Mouse (Mus musculus) lung, postnatal 0 days (tissue): ENCODE results near the gene Usp6nl. TPM values are rescaled to one million over a fixed set of nuclear protein-coding genes. Genes with fewer than 3 reads are reported as not detected.

Experiments used
- ATAC-seq: fragments of 200-750 bp; cut with Nextera tagmentation; 2 replicates; pipeline ENCODE4 v1.8.0; 2017; ENCODE audit warnings: moderate library complexity
- DNase-seq: peaks from one replicate; pipeline ENCODE4 v3.0.0-alpha.2; 2016; ENCODE audit warnings: low spot score
- H3K27ac ChIP-seq: fragments of 300-500 bp; sonication (generic); 2 replicates; pipeline ENCODE4 v1.5.1; 2014; ENCODE audit warnings: antibody characterized with exemption, mild to moderate bottlenecking, low read length, mixed read lengths
- H3K27me3 ChIP-seq: fragments of 300-500 bp; sonication (generic); replicated peaks from 2 replicates; pipeline ENCODE4 v1.6.1; 2014; ENCODE audit warnings: low read length, mixed read lengths; ENCODE audit not compliant: insufficient read depth
- H3K36me3 ChIP-seq: fragments of 300-500 bp; sonication (generic); 2 replicates; pipeline ENCODE4 v1.6.1; 2014; ENCODE audit warnings: low read length, mixed read lengths; ENCODE audit not compliant: insufficient read depth
- H3K4me1 ChIP-seq: fragments of 300-500 bp; sonication (generic); 2 replicates; pipeline ENCODE4 v1.6.1; 2014; ENCODE audit warnings: antibody characterized with exemption, low read depth, low read length, mixed read lengths; ENCODE audit not compliant: insufficient read depth
- H3K4me2 ChIP-seq: fragments of 300-500 bp; sonication (generic); replicated peaks from 2 replicates; pipeline ENCODE4 v1.6.1; 2014; ENCODE audit warnings: low read depth, mild to moderate bottlenecking, low read length, moderate library complexity, mixed read lengths
- H3K4me3 ChIP-seq: fragments of 300-500 bp; sonication (generic); 2 replicates; pipeline ENCODE4 v1.5.1; 2014; ENCODE audit warnings: low read depth, low read length
- H3K9ac ChIP-seq: fragments of 300-500 bp; sonication (generic); replicated peaks from 2 replicates; pipeline ENCODE4 v1.6.1; 2014; ENCODE audit warnings: low read depth, mild to moderate bottlenecking
- H3K9me3 ChIP-seq: fragments of 300-500 bp; sonication (generic); 2 replicates; pipeline ENCODE4 v1.6.1; 2016; ENCODE audit warnings: low read length, mixed read lengths
- CTCF ChIP-seq: IDR thresholded peaks from 2 replicates; pipeline ENCODE4 v1.5.1; 2016; ENCODE audit warnings: antibody characterized with exemption, mild to moderate bottlenecking
- EP300 ChIP-seq: IDR thresholded peaks from 2 replicates; pipeline ENCODE4 v1.6.1; 2016; ENCODE audit warnings: antibody characterized with exemption, mild to moderate bottlenecking, control low read depth
- WGBS: fragments of 180-500 bp; shearing (Covaris S2); extraction: QIAGEN DNeasy Blood & Tissue Kit; methylation state at CpG from one replicate; pipeline ENCODE4 v1.1.7; 2014; 5-methylcytosine and 5-hydroxymethylcytosine counted together
- polyA plus RNA-seq: library from polyadenylated mRNA; unstranded; fragments of >200 nt; fragmentation: Nextera tagmentation; extraction: Ambion mirVana; gene quantifications from 2 replicates; pipeline ENCODE4 v1.2.1, GENCODE M21; 2015

The Usp6nl gene
- polyA plus RNA-seq, 1 experiment from 2014 or later: 9.5 TPM

GRCm38 (mm10) chr2:6445858-6446257 is 123.4 kb downstream of the Usp6nl start:
- Histone ChIP-seq H3K27me3 (no peaks in the 10 kb centered on the region), H3K36me3 (peaks cover 15% of the 10 kb centered on the region; the same call in 1 of the 2 replicates), H3K4me3 (no peak overlapping the region), H3K4me2 (no peak overlapping the region), H3K9ac (no peak overlapping the region), H3K9me3 (no peaks in the 10 kb centered on the region), H3K27ac (no peak overlapping the region), H3K4me1 (no peaks in the 10 kb centered on the region)
- ATAC-seq (no peak), DNase-seq (no peak)
- WGBS: 70% methylated on average over 4 of the region's 4 CpGs
- no peak for TF ChIP-seq CTCF
- no peak for TF ChIP-seq EP300

GRCm38 (mm10) chr2:6448880-6449279 is 126.4 kb downstream of the Usp6nl start:
- Histone ChIP-seq H3K4me2 (no peak overlapping the region), H3K36me3 (no peaks in the 10 kb centered on the region), H3K27ac (no peak overlapping the region), H3K9me3 (no peaks in the 10 kb centered on the region), H3K4me1 (no peaks in the 10 kb centered on the region), H3K27me3 (no peaks in the 10 kb centered on the region), H3K9ac (no peak overlapping the region), H3K4me3 (no peak overlapping the region)
- 88% methylated on average over 2 of the region's 2 CpGs for WGBS
- no peak for ATAC-seq
- DNase-seq: no peak
- TF ChIP-seq CTCF: no peak
- TF ChIP-seq EP300: no peak

- H3K36me3 ChIP-seq: no peaks in the 10 kb centered on the region
- H3K27me3 ChIP-seq: no peaks in the 10 kb centered on the region
- no peak overlapping the region for H3K4me2 ChIP-seq
- no peaks in the 10 kb centered on the region for H3K9me3 ChIP-seq
- no peak overlapping the region for H3K9ac ChIP-seq
- no peak; the same call in 1 of the 2 replicates for ATAC-seq
- no peak overlapping the region for H3K27ac ChIP-seq
- DNase-seq: no peak
- 64% methylated on average over 3 of the region's 3 CpGs for WGBS
- no peak overlapping the region for H3K4me3 ChIP-seq
- H3K4me1 ChIP-seq: no peaks in the 10 kb centered on the region
- no peak for TF ChIP-seq CTCF
- no peak for TF ChIP-seq EP300
Measured at GRCm38 (mm10) chr2:6449656-6450055, 127.2 kb downstream of the Usp6nl start.

- Histone ChIP-seq H3K27ac (no peak overlapping the region), H3K36me3 (no peaks in the 10 kb centered on the region), H3K9me3 (no peaks in the 10 kb centered on the region), H3K9ac (no peak overlapping the region), H3K4me2 (no peak overlapping the region), H3K27me3 (no peaks in the 10 kb centered on the region), H3K4me3 (no peak overlapping the region), H3K4me1 (no peaks in the 10 kb centered on the region)
- DNase-seq (no peak), ATAC-seq (no peak)
- 61% methylated on average over 3 of the region's 3 CpGs for WGBS
- TF ChIP-seq CTCF (no peak), EP300 (no peak)
Measured at GRCm38 (mm10) chr2:6450544-6450943, 128.1 kb downstream of the Usp6nl start.

- H3K9me3 ChIP-seq: no peaks in the 10 kb centered on the region
- H3K9ac ChIP-seq: no peak overlapping the region
- H3K27ac ChIP-seq: no peak overlapping the region
- ATAC-seq: peak; percentile 46
- H3K27me3 ChIP-seq: no peaks in the 10 kb centered on the region
- H3K4me1 ChIP-seq: no peaks in the 10 kb centered on the region
- 42% methylated on average over 7 of the region's 7 CpGs for WGBS
- no peak overlapping the region for H3K4me2 ChIP-seq
- H3K36me3 ChIP-seq: no peaks in the 10 kb centered on the region
- peak; percentile 26 for DNase-seq
- TF ChIP-seq EP300 (no peak), CTCF (no peak)
- no peak overlapping the region for H3K4me3 ChIP-seq
Measured at GRCm38 (mm10) chr2:6454941-6455516, 132.6 kb downstream of the Usp6nl start.

GRCm38 (mm10) chr2:6459282-6460047 is 137.0 kb downstream of the Usp6nl start:
- no peak for TF ChIP-seq CTCF
- no peak for TF ChIP-seq EP300
- ATAC-seq: no peak
- Histone ChIP-seq H3K27me3 (no peaks in the 10 kb centered on the region), H3K4me2 (no peak overlapping the region), H3K27ac (no peak overlapping the region), H3K36me3 (no peaks in the 10 kb centered on the region), H3K9ac (no peak overlapping the region), H3K9me3 (no peaks in the 10 kb centered on the region), H3K4me3 (no peak overlapping the region), H3K4me1 (peaks cover 5% of the 10 kb centered on the region; the same call in 1 of the 2 replicates)
- no peak for DNase-seq
- 69% methylated on average over 13 of the region's 13 CpGs for WGBS
